8 mouse cellular contexts compared by ENCODE assay signal in the genomic region with DNA sequence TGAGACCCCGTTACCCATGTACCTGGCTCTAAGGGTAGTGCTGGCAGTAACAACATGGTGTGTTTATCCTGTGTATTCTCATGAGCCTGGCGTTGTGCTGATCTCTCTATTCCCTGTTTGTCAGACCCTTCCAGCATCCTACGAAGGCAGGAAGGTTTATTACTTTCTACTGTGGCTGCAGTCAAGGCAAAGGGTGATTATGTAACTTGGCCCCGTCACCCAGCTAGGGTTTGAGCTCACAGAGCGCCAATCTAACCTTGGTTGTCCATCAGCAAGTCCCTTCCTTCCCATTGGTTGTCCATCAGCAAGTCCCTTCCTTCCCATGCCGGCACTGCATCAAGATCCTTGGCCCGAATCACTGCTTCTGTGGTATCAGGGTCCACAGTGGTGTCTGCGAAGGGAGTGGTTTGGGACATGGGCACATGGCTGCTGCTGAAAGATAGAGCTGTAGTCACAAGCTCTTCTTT.
A peak's percentile ranks its signal among the peaks of the same experiment; 100 is the strongest.
DNase-seq lines count a peak whose midpoint lies in the region; ATAC-seq lines count a peak whose summit lies in the region.

No protein-coding gene starts in this region.

- peak overlapping the region; percentile 85 for H3K27ac ChIP-seq in heart, embryonic 11.5 days (ENCODE audit: low read depth, low read length)
- H3K27ac ChIP-seq in limb, embryonic 12.5 days, result peak overlapping the region; percentile 91

- WGBS in heart, embryonic 11.5 days (ENCODE audit: insufficient replicate concordance), result 37% methylated on average over 8 of the region's 8 CpGs
- 58% methylated on average over 8 of the region's 8 CpGs for WGBS in limb, embryonic 12.5 days

- 0 out of 2 replicates have a peak, but pooled peaks have one; percentile 20 for ATAC-seq in heart, embryonic 11.5 days (replicated peaks; ENCODE audit: insufficient number of reproducible peaks, low FRiP score, low TSS enrichment)
- 0 out of 2 replicates have a peak, but pooled peaks have one; percentile 33 for ATAC-seq in common myeloid progenitor, adult 5-6 weeks (replicated peaks; ENCODE audit: low read depth, poor library complexity, severe bottlenecking)
- ATAC-seq in limb, embryonic 12.5 days (ENCODE audit: insufficient number of reproducible peaks, insufficient read depth, low FRiP score, low TSS enrichment, low read depth), result no peak

- DNase-seq in heart, adult 8-10 months (ENCODE audit: low spot score), result no peak
- DNase-seq in Muller cell, postnatal 12 days (ENCODE audit: inconsistent ontology term), result peak; percentile 58
- no peak for DNase-seq in layer of hippocampus, adult 8-10 months (ENCODE audit: low spot score in 2 of 2)
- no peak for DNase-seq in urinary bladder, postnatal 36 days (ENCODE audit: low spot score in 2 of 2)
- DNase-seq in retina, postnatal 1 day, result no peak

- H3K4me1 ChIP-seq in heart, embryonic 11.5 days (ENCODE audit: control insufficient read depth, insufficient read depth, low read length), result peaks cover 33% of the 10 kb centered on the region
- peaks cover 34% of the 10 kb centered on the region for H3K4me1 ChIP-seq in limb, embryonic 12.5 days (replicated peaks)

- H3K27me3 ChIP-seq in heart, embryonic 11.5 days (ENCODE audit: control insufficient read depth, insufficient read depth, low read length), result no peaks in the 10 kb centered on the region
- H3K27me3 ChIP-seq in limb, embryonic 12.5 days, result no peaks in the 10 kb centered on the region

- H3K9me3 ChIP-seq in heart, embryonic 11.5 days (replicated peaks; ENCODE audit: control insufficient read depth, low read length), result no peaks in the 10 kb centered on the region
- H3K9me3 ChIP-seq in limb, embryonic 12.5 days, result no peaks in the 10 kb centered on the region

- no peaks in the 10 kb centered on the region for H3K36me3 ChIP-seq in heart, embryonic 11.5 days (ENCODE audit: control insufficient read depth, insufficient read depth, low read length)
- H3K36me3 ChIP-seq in limb, embryonic 12.5 days, result no peaks in the 10 kb centered on the region

- H3K4me3 ChIP-seq in heart, embryonic 11.5 days (ENCODE audit: low read depth, low read length), result no peak overlapping the region
- no peak overlapping the region for H3K4me3 ChIP-seq in limb, embryonic 12.5 days (replicated peaks)

- H3K9ac ChIP-seq in heart, embryonic 11.5 days (ENCODE audit: low read depth, low read length), result peak overlapping the region; percentile 49; the same call in 1 of the 2 replicates
- H3K9ac ChIP-seq in limb, embryonic 12.5 days (replicated peaks), result no peak overlapping the region

- H3K4me2 ChIP-seq in heart, embryonic 11.5 days, result no peak overlapping the region
- H3K4me2 ChIP-seq in limb, embryonic 12.5 days, result peak overlapping the region; percentile 32
